9 mouse cellular contexts compared by ENCODE assay signal in genomic region chr5:105585929-105586328, GRCm38 (mm10).
A peak's percentile ranks its signal among the peaks of the same experiment; 100 is the strongest.
DNase-seq lines count a peak whose midpoint lies in the region; ATAC-seq and TF ChIP-seq lines count a peak whose summit lies in the region.
"Had no signal": no experiment of that assay in that cellular context is flagged by ENCODE, and none has a peak within 500 bp of the region (broad histone marks: within the 10 kb centered on the region; RNA-seq: fewer than 3 reads in every experiment).

No protein-coding gene starts in this region.

- H3K4me3 ChIP-seq in heart, embryonic 11.5 days (ENCODE audit: low read depth, low read length), result no peak overlapping the region
- H3K4me3 ChIP-seq in lung, embryonic 16.5 days (ENCODE audit: low read length), result no peak overlapping the region
- no peak overlapping the region for H3K4me3 ChIP-seq in lung, adult 2 months (replicated peaks; ENCODE audit: extremely low read depth, low read depth, low read length)
- no peak overlapping the region for H3K4me3 ChIP-seq in hindbrain, embryonic 15.5 days
- H3K4me3 ChIP-seq in stomach, embryonic 14.5 days (ENCODE audit: low read depth, low read length), result no peak overlapping the region

- ATAC-seq in heart, embryonic 11.5 days (replicated peaks; ENCODE audit: insufficient number of reproducible peaks, low FRiP score, low TSS enrichment), result no peak
- ATAC-seq in lung, embryonic 16.5 days (ENCODE audit: low read depth), result no peak; the same call in 1 of the 2 replicates
- no peak for ATAC-seq in hindbrain, embryonic 15.5 days (ENCODE audit: low FRiP score, low read depth)
- ATAC-seq in stomach, embryonic 14.5 days (ENCODE audit: insufficient number of reproducible peaks, insufficient read depth, low FRiP score, low read depth), result no peak

- peaks cover 2% of the 10 kb centered on the region; the same call in 1 of the 2 replicates for H3K36me3 ChIP-seq in heart, embryonic 11.5 days (ENCODE audit: control insufficient read depth, insufficient read depth, low read length)
- H3K36me3 ChIP-seq in lung, embryonic 16.5 days (ENCODE audit: control insufficient read depth, insufficient read depth, low read length), result 0 out of 2 replicates have a peak, but pooled peaks cover 2% of the 10 kb centered on the region
- no peaks in the 10 kb centered on the region for H3K36me3 ChIP-seq in hindbrain, embryonic 15.5 days
- H3K36me3 ChIP-seq in stomach, embryonic 14.5 days (ENCODE audit: control insufficient read depth, insufficient read depth, low read length), result no peaks in the 10 kb centered on the region

- no peak overlapping the region for H3K4me2 ChIP-seq in heart, embryonic 11.5 days
- no peak overlapping the region for H3K4me2 ChIP-seq in lung, embryonic 16.5 days (ENCODE audit: low read depth, low read length)
- no peak overlapping the region for H3K4me2 ChIP-seq in hindbrain, embryonic 15.5 days
- no peak overlapping the region for H3K4me2 ChIP-seq in stomach, embryonic 14.5 days (replicated peaks; ENCODE audit: low read depth, low read length)

- no peak for DNase-seq in heart, postnatal 25 days (ENCODE audit: low spot score)
- DNase-seq in lung, adult 2 months, result no peak
- DNase-seq in urinary bladder, adult 18-20 months (ENCODE audit: low spot score in 2 of 2), result no peak
- no peak for DNase-seq in layer of hippocampus, postnatal 25 days (ENCODE audit: extremely low spot score in 1 of 2, low spot score in 1 of 2)
- DNase-seq: thymus, adult 18-20 months had no signal

- H3K9ac ChIP-seq in heart, embryonic 11.5 days (ENCODE audit: low read depth, low read length), result no peak overlapping the region
- 0 out of 2 replicates have a peak overlapping the region, but pooled peaks have one; percentile 0 for H3K9ac ChIP-seq in lung, embryonic 16.5 days (ENCODE audit: low read length)
- H3K9ac ChIP-seq in hindbrain, embryonic 15.5 days, result no peak overlapping the region
- no peak overlapping the region for H3K9ac ChIP-seq in stomach, embryonic 14.5 days (replicated peaks; ENCODE audit: low read depth, low read length)

- intact Hi-C loops in heart, postnatal 25 days (cut with DNase I), result loop anchor here (2.0 to 10.0 kb wide), 3 partner anchors 35 to 63 kb away; no protein-coding TSS in a partner anchor

- WGBS in heart, embryonic 11.5 days (ENCODE audit: insufficient replicate concordance), result 70% methylated on average over 4 of the region's 4 CpGs
- 48% methylated on average over 4 of the region's 4 CpGs for WGBS in lung, embryonic 16.5 days
- WGBS in lung, adult 2 months, result 44% methylated on average over 4 of the region's 4 CpGs
- WGBS in hindbrain, embryonic 15.5 days, result 42% methylated on average over 4 of the region's 4 CpGs
- 74% methylated on average over 4 of the region's 4 CpGs for WGBS in stomach, embryonic 14.5 days

- TF ChIP-seq POLR2A in lung, adult 2 months (IDR thresholded peaks at IDR 0.05; ENCODE audit: borderline replicate concordance, extremely low read depth, low read depth, low read length), result no peak

- H3K27ac ChIP-seq in heart, embryonic 11.5 days (ENCODE audit: low read depth, low read length), result peak overlapping the region; percentile 50
- peak overlapping the region; percentile 96 for H3K27ac ChIP-seq in lung, embryonic 16.5 days (ENCODE audit: low read length)
- peak overlapping the region; percentile 27; the same call in 1 of the 2 replicates for H3K27ac ChIP-seq in hindbrain, embryonic 15.5 days (replicated peaks)
- H3K27ac ChIP-seq in stomach, embryonic 14.5 days (ENCODE audit: low read length), result peak overlapping the region; percentile 44; the same call in 1 of the 2 replicates

- H3K4me1 ChIP-seq in heart, embryonic 11.5 days (ENCODE audit: control insufficient read depth, insufficient read depth, low read length), result peaks cover 19% of the 10 kb centered on the region
- H3K4me1 ChIP-seq in lung, embryonic 16.5 days (replicated peaks; ENCODE audit: control insufficient read depth, insufficient read depth, low read length), result peaks cover 26% of the 10 kb centered on the region
- peaks cover 17% of the 10 kb centered on the region for H3K4me1 ChIP-seq in lung, adult 2 months (ENCODE audit: control insufficient read depth, insufficient read depth, low read length)
- H3K4me1 ChIP-seq in hindbrain, embryonic 15.5 days (replicated peaks), result peaks cover 22% of the 10 kb centered on the region
- H3K4me1 ChIP-seq in stomach, embryonic 14.5 days (ENCODE audit: control insufficient read depth, insufficient read depth, low read length), result peaks cover 9% of the 10 kb centered on the region

- no peak for TF ChIP-seq CTCF in lung, adult 2 months (IDR thresholded peaks at IDR 0.05; ENCODE audit: insufficient read depth, low read length)

- H3K9me3 ChIP-seq in heart, embryonic 11.5 days (replicated peaks; ENCODE audit: control insufficient read depth, low read length), result no peaks in the 10 kb centered on the region
- no peaks in the 10 kb centered on the region for H3K9me3 ChIP-seq in lung, embryonic 16.5 days (ENCODE audit: control insufficient read depth, low read length)
- no peaks in the 10 kb centered on the region for H3K9me3 ChIP-seq in hindbrain, embryonic 15.5 days
- H3K9me3 ChIP-seq in stomach, embryonic 14.5 days (ENCODE audit: control insufficient read depth, low read depth, low read length), result no peaks in the 10 kb centered on the region

- H3K27me3 ChIP-seq in heart, embryonic 11.5 days (ENCODE audit: control insufficient read depth, insufficient read depth, low read length), result no peaks in the 10 kb centered on the region
- no peaks in the 10 kb centered on the region for H3K27me3 ChIP-seq in lung, embryonic 16.5 days (ENCODE audit: control insufficient read depth, insufficient read depth, low read depth, low read length)
- H3K27me3 ChIP-seq in hindbrain, embryonic 15.5 days, result no peaks in the 10 kb centered on the region
- no peaks in the 10 kb centered on the region for H3K27me3 ChIP-seq in stomach, embryonic 14.5 days (ENCODE audit: control insufficient read depth, insufficient read depth, low read length)

Comparison
In these comparisons a context has a peak if more than half of its experiments do, and no peak if none do; other contexts are left out.
1. H3K27ac ChIP-seq: peak in every context shown above with its lines; median percentile 96 in lung, embryonic 16.5 days; 50 in heart, embryonic 11.5 days; 44 in stomach, embryonic 14.5 days; 27 in hindbrain, embryonic 15.5 days.